Mouse (Mus musculus) embryonic fibroblast, embryonic 13.5 days (primary cell): ENCODE results near the gene Orm1.

ENCODE experiments used
- CTCF ChIP-seq: IDR thresholded peaks from 2 replicates; pipeline ENCODE4 v1.5.1; 2011; ENCODE audit warnings: mild to moderate bottlenecking, control low read depth, low read length, moderate library complexity, borderline replicate concordance; ENCODE audit not compliant: insufficient read depth
- POLR2A ChIP-seq: IDR thresholded peaks from 2 replicates; pipeline ENCODE4 v1.6.1; 2011; ENCODE audit warnings: low read depth, mild to moderate bottlenecking, control low read depth, low read length, moderate library complexity

DNA sequence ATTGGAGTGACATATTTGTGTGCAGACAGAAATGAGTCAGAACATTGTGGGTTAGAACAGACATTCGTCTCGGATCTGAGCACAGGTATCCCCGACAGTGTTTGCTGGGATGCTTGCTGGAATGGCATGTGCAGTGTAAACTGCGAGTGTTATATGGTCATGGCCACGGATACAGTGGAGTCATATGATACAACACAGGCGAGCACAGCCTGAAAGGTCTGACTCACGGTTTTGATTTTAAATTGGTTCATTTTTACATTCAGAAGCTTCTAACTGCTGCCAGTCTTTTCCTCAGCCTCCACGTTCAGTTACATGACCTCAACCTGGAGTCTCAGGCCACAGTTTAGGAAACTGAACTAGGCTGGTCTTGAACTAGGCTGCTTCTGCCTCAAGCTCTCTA, 47.5 kb upstream of the Orm1 start:
- no peak for TF ChIP-seq CTCF
- TF ChIP-seq POLR2A = no peak
